Mouse (Mus musculus) yolk sac, embryonic 10.5 days (tissue): ENCODE results near the gene Sohlh1.
"Not testable (repeated sequence)": the region's sequence is repeated elsewhere in the genome, so short reads cannot be mapped to it uniquely, and the experiment has no call there.

Source experiments
- DNase-seq: peaks from one replicate; pipeline ENCODE4 v3.0.0-alpha.2; 2017; ENCODE audit warnings: low spot score

Gene Sohlh1

DNA sequence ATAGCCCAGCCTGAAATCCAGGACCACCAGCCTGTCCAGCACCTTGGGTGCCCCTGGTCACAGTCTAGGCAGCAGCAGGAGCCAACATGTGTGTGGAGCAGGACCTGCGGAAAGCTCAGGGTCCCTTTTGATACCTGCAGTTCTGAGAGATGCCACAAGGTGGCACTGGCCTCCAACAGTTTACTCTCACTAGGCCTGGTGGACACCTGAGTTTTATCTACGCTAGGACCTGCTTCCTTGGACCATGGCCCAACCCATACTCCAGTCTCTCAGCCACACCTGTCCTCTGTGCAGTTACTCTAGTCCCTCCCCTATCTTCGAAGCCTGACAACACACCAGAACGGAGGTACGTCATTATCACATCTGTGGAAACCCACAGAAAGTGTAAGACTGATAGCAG is 10.8 kb downstream of the Sohlh1 start:
- DNase-seq: peak; percentile 47

DNA sequence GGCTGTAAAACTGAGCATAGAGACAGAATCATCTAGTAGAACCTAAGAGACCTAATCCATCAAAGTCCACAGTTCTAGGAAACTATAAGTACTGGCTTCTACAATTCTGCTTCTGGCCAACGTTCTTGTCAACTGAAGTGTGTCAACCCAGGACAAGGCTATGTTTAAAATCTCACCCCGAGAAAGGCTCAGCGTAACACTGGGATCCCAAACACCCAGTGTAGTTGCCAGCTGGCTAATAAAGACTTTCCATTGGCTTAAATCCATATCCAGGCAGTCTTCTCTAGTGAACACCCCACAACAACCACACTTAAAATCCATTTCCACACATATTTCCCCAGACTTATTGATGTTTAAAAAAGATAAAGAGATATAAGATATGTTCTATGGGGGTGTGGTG is 16.3 kb downstream of the Sohlh1 start:
- no peak for DNase-seq

DNA sequence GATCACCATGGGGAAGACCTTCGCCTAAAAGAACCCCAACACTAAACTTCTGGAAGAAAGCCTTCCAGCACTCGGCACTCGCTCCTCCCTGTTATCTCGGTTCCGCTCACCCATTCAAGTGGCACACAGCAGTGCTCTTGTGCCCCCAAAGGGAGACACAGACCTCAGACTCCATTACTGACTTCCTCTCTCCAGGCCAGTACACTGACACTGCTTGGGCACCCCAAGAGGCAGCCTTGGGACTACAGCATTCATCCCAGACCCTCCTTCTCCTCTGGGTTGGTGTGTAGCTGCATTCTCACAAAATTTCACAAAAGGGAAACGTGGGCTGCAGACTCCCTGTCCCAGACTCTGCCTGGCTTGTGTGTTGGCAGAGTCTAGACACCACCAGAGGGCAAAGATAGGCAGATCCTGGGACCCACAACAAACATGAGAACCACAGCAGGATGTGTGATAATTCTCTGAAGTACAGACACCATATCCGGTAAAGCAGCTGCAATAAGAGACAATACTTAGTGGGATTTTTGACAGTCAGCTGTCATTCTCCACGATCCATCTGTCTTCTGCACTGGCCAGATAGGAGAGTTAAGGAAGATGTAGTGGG is 18.6 kb downstream of the Sohlh1 start:
- DNase-seq: no peak

DNA sequence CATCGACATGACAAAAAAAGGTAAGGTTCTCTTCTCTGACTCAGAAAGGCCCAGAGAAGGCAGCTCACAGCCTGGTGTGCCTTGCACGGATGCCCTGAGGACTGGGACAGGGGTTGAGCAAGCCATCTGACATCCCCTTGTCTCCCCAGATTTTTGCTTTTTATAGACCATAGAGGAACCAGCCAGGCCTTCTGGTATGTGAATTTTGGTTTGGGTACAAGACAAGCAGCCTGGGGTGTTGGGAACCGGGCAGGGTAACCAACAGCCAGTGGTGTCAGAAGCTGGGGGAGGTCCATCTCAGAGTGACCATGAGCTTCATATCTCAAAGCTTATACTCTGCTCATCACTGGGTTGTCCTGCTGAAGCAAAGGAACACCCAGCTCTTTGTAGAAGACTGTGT is 22.3 kb downstream of the Sohlh1 start:
- no peak for DNase-seq

DNA sequence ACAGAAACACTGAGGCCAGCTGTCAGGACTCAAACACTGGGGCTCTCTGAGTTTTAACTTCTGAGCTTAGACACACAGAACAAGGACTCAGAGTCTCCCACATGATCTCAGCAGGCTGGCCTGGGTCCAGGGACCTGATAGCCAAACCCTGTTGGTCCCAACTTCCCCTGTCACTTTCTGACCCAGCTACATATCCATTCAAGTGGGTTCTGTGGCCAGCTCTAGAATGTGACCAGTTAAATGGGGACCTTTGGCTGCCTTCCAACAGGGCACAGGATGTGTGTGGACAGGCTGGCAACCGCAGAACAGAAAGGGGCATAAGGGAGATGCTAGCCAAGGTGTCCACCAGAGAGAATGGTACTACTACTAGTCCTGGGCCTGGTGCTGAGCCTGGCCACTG is 24.2 kb downstream of the Sohlh1 start, which contains the start of gene Lcn9:
Lcn9 (plus strand) TSS at position 348 of the 400 bp plus-strand sequence.
- DNase-seq: no peak

DNA sequence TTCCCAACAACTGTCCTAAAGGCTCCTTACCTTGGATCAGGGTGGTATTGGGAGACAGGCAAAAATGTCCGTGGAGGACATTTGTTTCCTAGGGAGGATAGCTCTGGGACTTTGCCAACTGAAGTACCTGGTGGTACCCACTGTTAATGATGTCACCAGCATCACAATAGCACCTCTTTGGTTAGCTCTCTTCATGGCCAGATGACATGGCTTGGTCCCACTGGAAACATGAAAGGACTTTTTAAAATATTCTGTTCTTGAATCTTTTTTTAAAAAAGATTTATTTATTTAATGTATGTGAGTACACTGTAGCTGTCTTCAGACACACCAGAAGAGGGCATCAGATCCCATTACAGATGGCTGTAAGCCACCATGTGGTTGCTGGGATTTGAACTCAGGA is 31.3 kb downstream of the Sohlh1 start, which contains the start of gene Glt6d1:
Glt6d1 (minus strand) TSS at position 101 of the 400 bp plus-strand sequence.
- DNase-seq: not testable (repeated sequence)

DNA sequence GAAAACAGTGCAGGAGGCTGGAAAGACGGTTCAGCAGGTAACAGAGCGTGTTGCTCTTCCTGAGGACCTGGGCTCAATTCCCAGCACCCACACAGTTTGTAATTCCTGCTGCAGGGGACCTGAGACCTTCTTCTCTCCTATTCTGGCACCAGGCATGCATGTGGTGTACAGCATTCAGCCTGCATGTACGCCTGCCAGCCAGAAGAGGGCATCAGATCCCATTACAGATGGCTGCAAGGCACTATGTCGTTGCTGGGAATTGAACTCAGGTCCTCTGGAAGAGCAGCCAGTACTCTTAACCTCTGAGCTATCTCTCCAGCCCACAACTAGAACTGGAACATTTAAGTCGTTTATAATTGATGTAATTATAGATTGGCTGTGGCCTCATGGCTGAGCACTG is 33.7 kb downstream of the Sohlh1 start:
- no peak for DNase-seq

DNA sequence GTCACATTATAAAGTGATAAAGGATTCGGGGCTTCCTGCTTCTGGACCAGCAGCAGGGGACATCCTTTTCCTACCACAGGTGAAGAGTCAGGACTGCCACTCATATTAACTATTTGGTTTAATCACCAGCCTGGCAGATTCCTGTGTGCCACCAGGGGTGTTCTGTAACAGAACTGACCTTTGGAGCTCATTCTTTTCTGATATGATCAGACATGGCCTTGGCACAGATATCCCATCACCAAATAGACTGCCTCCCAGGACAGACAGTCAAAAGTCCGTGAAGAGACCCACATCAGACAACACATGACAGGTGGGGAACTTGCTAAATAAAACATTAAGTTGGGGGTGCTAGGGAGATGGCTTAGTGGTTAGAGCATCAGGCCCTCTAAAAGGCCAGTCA is 35.3 kb downstream of the Sohlh1 start:
- DNase-seq: no peak

DNA sequence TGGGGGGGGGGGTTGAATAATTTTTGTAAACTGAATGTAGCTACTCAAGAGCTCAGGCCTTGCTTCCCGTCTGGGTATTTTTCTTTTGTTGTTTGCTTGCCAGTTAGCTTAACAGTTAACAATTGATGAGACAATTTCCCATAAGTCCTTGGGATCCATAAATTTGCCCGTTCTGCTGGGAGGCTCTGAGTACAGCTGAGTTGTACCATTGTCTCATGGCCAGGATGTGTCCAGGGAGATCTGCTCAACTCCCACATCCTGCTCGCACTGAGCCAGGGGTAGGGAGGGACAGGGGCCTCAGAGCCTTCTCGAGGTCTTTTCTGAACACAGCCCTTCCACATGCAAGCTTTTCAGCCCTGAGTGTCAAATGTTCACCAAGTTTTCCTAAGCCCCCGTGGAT is 49.0 kb downstream of the Sohlh1 start:
- DNase-seq: no peak

DNA sequence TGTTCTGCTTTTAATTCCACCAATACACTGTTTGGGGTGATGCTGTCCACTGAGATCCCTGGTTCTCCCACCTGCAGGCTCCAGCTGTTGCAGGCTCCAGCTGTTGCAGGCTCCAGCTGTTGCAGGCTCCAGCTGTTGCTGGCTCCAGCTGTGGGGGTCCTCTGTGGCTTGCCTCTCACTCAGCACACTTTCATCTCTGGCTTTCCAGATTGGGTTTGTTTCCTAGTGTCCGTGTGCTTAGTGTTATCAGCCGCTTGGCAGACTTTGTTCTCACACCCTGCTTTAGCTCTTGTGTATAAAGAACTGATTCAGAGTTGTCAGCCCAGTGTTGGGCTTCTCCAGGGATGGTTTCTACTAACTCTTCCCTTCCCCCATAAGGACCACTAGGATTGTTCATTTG is 49.4 kb downstream of the Sohlh1 start:
- DNase-seq: no peak
